Mouse (Mus musculus): ENCODE measurements around the gene Gm28043. TPM values are rescaled to one million over a fixed set of nuclear protein-coding genes. Genes with fewer than 3 reads are reported as not detected.
"Not testable (repeated sequence)": the region's sequence is repeated elsewhere in the genome, so short reads cannot be mapped to it uniquely, and the experiment has no call there.

The Gm28043 gene
- polyA plus RNA-seq, 2 experiments from 2014 or later, result 4.6 to 4.8 TPM

DNA sequence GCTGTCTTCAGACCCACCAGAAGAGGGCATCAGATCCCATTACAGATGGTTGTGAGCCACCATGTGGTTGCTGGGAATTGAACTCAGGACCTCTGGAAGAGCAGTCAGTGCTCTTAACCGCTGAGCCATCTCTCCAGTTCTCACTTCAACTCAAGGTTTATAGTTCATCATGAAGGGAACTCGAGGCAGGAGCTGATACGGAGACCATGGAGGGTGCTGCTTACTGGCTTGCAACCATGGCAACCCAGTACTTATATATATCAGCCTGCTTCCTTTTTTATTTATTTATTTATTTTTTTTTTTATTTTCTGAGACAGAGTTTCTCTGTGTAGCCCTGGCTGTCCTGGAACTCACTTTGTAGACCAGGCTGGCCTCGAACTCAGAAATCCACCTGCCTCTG is 99.1 kb downstream of the Gm28043 start:
- ATAC-seq, result not testable (repeated sequence)

DNA sequence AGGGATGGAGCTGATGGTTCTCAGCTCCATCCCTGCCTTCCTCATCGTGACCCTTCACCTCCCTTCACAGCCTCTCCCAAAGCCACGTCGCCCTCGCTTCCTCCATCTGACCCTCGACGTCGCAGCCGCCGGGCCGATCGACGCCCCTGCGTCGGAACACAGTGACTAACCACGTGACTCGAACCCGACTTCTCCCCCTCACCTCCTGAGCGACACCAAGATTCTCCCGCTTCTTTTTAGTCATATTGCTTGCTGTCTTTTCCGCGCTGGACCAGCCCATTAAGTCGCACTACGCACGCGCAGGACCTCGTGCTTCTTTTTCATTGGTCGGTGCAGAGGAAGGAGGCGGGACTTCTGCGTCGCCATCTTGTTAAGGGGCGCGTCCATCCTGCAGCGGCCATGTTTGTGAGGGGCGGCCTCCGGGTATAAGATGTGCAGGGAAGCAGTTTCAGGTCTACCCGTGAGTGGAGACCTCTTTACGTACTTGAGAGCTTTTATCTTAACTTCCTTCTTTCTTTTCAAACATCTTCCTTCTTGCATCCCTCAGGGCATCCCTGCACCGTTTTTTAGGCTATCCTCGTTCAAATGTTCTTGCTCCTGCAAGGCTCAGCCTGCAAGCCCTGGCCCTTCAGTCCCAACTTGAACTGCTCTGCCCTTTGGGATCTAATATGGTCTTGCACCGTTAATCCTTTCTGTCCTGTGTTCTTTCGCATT is 102.2 kb downstream of the Gm28043 start, which contains the start of gene Ccdc167:
Gene Ccdc167 (minus strand): TSS at position 313 of the 714 bp plus-strand sequence.
- peak; percentile 99 for ATAC-seq

DNA sequence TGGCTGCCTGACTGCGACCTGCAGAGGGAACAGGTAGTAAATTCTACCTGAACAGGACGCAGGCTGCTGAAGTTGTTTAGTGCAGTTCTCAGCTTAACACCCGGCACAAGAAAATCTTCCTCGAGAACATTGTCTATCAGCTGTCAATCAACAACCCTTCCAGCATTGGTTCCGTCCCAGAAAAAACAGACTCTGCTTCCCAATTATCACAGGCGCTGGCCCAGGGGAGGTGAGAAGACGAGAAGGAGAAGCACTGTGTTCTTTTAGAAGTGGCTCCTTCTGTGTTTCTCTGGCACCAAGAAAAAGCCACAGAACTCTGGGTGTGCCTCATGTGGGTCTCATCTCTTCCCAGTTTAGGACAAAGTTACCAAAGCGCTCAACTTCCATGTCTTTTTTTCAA is 104.0 kb downstream of the Gm28043 start:
- no peak for ATAC-seq

DNA sequence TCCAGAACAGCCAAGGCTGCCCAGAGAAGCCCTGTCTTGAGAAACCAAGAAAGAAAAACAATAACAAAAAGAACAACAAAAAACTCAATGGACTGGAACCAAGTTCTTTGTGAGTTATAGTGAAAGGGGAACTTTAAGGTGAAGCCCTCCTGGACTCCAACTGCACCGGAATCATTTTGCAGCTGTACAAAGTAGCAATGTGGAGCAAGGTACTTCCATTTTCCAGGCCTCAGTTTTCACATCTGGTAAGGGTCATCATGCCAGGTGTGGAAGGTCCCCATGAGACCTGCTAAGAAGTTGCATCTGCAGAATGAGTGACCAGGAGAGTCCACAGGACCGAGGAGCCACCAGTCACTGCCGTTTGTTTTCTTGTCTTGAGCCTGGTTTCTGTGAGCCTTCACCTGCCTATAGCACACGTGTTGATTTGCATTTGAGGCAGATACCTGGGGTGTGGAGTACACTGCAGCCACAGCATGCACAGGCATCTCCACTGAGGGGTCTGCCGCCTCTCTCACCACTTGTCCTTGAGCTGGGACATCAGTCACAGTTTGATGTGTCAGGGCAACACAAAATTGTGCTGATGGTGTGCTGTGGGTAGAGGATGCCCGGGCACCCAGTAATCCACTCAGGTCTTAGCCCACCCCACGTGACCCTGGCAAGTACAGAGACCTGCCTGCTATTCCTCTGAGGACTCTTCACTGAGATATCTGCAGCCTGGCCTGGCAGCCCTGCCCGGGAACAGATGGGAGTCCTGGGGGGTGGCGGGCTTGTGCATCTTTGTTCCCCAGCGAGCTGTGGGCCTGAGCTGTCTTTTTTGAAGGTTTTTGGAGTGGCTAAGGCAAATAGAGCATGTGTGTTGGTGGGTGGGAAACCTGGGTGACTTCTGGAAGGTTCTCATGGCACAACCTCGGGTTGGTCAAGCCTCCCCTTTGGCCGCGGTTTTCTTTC is 105.2 kb downstream of the Gm28043 start:
- ATAC-seq, result no peak

DNA sequence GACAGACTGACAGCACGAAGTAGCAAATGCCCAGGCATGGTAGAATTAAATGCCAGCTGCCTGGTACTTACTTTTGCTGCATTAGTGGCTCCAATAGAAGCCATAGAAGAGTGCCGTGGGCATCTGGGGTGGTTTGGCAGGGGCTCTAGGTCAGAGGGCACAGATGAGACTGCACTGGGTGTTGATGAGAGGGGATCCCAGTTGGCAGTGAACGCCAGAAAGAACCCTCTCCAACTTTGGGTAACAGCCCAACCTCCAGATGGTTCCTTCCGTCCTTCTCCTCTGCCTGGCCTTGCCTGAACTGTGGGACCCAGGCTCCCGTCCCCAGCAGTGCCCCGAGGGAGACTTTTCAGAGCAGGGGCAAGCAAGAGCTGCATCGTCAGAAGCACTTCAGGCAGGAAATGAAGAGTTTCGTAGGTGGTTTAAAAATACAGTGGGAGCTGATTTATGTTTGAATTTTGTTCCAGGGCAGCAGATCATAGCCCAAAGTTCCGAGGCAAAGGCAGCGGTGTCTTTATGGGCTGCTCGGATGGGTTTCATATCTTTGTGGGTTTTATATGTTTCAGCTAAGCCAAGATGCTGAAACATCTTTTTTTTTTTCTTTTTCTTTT is 106.2 kb downstream of the Gm28043 start:
- no peak for ATAC-seq

DNA sequence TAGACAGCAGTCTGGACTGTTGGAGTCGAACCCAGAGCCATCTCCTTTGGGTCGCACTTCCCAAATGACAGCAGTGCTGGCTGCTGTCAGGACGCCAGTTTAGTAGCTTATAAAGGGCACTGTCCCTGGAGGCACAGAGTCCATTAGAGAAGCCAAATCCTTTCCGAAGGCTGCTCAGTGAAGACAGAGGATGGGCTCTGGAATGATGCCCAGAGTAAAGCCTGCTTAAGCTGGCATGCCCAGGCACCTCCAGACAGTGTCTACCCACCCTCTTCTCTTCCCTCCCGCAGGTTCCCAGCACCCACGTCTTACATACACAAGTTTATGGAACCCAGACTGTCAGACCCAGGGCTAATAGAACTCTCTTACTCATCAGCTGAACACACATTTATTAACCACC is 109.9 kb downstream of the Gm28043 start:
- ATAC-seq, result no peak

DNA sequence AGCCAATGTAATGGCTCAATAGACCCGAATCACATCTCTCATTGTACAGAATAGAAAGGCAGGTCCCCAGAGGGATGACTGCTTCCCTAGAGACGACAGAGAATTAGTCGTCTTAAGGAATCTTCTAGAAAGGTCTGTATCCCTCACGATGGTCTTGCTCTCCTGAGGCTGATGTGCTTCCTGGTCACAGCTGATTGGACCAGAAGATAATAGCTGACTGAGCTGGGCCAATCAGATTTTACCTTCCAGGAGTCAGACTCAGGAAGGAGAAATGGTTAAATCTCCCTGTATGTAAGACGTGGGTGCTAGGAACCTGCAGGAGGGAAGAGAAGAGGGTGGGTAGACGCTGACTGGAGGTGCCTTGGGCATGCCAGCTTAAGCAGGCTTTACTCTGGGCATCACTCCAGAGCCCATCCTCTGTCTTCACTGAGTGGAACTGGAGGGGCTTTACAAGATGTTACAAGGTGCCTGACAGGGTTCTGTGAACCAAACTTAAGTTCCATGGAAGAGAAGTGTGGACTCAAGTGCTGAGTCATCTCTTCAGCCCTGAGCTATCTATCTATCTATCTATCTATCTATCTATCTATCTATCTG is 110.4 kb downstream of the Gm28043 start:
- no peak for ATAC-seq

DNA sequence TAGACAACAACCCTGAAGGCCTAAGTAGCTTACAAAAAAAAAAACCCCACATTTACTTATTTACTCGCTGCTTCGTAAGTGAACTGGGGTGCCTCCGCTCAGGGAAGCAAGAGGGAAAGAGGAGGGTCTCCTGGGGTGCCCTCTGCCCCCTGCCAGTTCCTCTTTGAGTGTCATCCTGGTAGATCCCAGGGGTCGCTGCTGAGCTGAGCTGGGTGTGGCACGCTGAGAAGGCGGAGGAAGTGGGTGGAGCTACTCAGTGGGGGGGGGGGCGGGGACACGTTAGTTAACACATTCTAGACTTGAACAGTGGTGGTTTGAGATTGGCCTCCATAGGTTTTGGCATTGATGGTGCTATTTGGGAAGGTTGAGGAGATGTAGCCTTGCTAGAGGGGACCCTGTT is 113.4 kb downstream of the Gm28043 start:
- ATAC-seq, result no peak

DNA sequence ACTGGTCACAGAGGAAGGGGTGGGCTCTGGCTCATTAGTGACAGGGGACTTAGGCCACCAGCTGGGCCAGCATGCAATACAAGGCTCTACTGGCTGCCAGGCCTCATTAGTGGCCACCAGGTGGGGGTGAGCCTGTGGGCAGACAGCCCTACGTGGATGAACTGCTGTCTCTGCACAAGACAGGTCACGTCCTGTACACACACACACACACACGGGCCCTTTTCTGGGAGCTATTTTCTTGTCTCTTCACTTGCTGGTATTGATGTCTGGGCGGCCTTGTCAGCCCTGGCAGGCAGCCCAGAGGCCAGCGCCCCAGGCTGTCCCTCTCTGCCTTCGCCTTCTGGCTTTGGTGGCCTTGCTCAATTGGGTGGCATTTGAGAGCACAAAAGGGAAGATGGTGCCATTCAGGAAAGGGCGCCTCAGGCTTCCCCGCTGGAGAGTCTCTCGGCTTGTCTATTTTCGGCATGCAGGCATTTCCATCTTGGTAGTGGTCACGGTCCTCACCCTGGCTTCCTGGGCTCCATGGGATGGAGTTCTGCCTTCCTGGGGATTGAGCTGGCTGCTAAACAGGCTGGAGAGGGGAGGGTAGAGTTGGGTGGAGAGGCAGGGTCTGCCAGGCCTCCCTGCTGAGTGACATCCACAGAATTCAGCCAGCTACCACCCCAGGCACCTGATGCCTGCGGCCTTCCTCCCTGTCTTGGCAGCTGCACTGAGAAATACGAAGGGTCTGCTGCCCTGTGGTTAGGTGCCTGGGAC is 116.0 kb downstream of the Gm28043 start:
- ATAC-seq, result no peak

DNA sequence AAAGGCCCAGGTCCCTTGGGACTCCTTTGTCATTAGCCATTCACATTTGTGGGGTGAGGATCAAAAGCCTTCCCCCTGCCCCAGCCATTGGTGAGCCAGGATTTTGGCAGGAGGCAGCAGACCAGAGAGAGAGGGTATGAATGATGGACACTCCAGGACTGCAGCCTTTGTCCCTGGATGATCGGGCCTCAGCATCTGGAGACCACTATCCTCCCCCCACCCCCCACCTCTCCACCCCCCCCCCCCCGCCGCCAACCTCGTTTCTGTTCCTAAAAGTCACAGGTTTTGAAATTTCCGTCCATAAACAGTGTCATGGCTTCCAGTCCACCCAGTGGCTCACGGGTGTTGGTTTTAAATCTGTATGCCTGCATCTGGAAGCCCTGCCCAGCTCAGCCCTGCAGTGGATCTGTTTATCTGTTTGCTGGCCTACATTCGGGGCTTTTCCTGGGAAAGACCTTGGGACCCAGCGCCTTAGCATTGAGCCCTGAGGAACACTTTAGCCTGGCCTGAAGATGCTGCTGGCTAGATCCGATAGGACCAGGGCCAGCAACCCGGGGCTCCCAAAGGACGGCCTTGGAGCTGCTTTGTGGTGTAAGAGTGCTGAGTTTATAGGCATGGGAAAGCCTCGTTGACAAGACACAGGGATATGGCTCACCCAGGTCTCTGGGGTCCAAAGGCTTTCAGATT is 116.7 kb downstream of the Gm28043 start:
- no peak for ATAC-seq

DNA sequence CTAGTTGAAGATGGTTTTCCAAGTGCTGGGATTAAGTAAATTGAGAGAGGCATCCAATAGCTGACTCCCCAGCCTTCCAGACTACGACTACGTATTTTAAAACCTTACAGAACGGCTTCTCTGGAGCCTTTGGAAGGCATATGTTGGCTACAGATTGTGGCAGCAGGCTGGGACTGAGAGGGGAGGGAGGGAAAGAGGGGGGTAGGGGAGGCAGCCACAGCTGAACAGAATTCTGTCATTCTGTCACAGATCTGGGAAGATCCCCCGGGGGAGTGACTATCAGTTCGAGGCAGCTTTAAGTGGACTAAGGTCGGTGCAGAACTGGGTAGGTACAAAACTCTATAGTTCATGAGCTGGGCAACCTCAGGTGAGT is 117.3 kb downstream of the Gm28043 start:
- no peak for ATAC-seq

DNA sequence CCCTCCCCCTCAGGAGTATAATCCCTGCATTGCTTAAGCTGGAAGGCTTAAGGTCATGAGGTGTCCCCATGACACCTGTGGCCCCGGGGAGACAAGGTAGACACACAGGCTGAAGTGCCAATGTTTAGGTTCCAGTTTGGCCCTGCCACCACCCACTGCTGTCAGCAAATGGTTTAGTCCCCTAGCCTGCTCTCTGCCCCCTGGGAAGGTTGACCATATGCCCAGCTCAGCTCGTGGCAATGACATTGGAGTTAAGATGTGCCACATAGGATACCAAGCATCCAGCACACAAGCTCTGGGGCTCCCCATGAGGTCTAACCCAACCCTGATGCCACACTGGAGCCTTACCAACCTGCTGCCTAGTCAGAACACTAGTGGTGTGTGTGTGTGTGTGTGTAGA is 117.8 kb downstream of the Gm28043 start:
- no peak for ATAC-seq

DNA sequence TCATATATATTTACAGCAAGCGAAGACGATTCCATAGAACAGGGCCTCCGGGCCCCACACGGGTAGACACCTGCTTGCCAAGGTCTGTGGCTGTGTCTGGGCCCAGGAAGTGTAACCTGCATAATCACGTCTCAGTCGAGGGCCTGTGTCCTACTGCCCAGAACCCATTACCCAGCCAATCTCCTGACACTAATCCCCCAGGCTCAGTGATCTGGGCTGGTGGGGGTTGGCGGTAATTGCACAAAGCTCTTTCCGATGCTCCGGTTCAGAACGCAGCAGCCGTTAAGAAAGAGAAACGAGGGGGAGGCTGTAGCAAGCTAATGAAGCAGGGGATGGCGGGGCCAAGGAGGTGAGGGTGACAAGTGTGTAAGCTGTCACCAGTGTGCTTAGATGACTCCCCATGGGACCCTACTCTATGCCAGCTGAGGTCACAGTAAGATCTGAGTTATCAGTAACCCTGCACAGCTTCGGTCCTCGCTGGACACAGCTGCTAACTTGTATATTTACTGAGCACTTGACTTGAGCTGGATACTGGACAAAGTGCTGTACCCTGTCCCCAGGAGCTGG is 121.9 kb downstream of the Gm28043 start:
- ATAC-seq, result no peak

DNA sequence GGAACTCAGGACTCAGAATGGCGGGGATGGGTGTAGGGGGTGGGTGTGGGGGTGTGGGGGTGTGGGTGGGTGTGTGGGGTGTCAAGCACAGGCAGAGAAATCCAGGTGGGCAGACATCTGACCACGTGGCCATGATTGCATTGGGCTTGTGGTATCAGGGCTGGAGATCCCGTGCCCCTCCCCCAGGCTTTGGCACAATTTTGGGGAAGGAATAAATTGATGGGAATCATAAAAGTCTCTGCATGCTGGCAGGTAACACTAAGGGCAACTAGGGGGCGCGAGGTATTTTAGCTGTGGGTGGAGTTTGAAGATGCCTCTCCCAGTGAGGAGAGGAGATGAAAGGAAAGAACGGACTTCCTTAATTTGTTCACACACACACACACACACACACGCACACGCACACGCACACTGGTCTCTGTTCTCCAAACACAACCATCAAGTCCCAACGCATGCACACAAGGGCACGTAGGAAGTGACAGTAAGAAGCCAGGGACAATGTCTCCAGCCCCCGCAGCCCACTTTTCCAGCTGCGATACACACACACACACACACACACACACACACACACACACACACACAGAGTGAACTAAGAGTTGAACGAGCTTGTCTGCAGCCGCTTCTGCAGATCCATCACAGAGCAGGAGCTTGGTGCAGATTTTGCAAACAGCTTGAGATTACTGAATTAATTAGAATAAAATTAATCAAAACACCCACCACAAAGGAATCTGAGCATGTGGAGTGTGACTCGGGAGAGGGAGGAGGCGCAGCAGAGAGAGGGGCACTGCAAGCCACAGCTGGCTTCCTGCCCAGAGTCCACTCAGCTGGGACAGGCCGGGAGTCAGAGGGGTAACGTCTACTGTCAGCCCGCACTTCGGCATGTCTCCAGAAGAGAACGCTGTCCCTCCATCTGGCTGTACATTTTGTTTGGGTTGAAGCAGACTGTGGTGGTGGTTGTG is 123.5 kb downstream of the Gm28043 start:
- ATAC-seq, result no peak

DNA sequence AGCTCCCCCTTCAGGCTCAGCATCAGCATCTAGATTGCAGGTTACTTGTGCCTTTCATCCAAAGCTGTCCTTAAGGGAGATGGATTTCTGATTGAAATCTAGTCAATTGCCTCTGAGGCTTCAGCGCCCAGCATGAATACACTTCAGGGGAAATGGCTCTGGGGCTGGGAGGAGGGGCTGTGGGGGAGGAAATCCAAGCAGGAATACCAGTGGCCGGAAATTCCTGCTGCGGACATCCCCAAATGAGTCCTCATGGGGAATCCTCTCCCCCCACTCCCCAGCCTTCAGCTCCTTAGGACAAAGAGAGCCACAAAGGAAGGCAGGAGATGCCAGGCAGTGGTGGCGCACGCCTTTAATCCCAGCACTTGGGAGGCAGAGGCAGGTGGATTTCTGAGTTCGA is 132.8 kb downstream of the Gm28043 start:
- no peak for ATAC-seq

Other genes with a start within 250 kb of the Gm28043 start
- gene Pim1, start 124.1 kb upstream of the Gm28043 start, polyA plus RNA-seq (2017; shearing (Covaris generic)), result 100 to 1,000 TPM; 484 to 510 TPM
- gene Gm17657, start 65.2 kb upstream of the Gm28043 start, polyA plus RNA-seq (2017; shearing (Covaris generic)), result not detected
- 10 to 100 TPM in 1 of 2 experiments, 1 to 10 TPM in 1; 9.5 to 11.2 TPM for gene Tbc1d22b, start 65.1 kb upstream of the Gm28043 start, polyA plus RNA-seq (2017; shearing (Covaris generic))
- gene Tmem217, start 62.5 kb upstream of the Gm28043 start, polyA plus RNA-seq (2017; shearing (Covaris generic)), result under 1 TPM in 1 of 2 experiments, not detected in 1; 0.62 TPM
- gene Rnf8, start 86 bp upstream of the Gm28043 start, polyA plus RNA-seq (2017; shearing (Covaris generic)), result 10 to 100 TPM; 18.9 to 23.2 TPM
- 100 to 1,000 TPM in 1 of 2 experiments, 10 to 100 TPM in 1; 90.3 to 221 TPM for gene Cmtr1, start 45.7 kb downstream of the Gm28043 start, polyA plus RNA-seq (2017; shearing (Covaris generic))
- gene Ccdc167, start 102.2 kb downstream of the Gm28043 start, polyA plus RNA-seq (2017; shearing (Covaris generic)), result 10 to 100 TPM in 1 of 2 experiments, 1 to 10 TPM in 1; 7.8 to 10.1 TPM